Mouse (Mus musculus) neural tube, embryonic 12.5 days (tissue): ENCODE results near the gene Gprc5d. TPM values are rescaled to one million over a fixed set of nuclear protein-coding genes. Genes with fewer than 3 reads are reported as not detected.

Experiments used
- ATAC-seq: fragments of 200-750 bp; cut with Nextera tagmentation; 2 replicates; pipeline ENCODE4 v1.8.0; 2017; ENCODE audit warnings: low read depth, mild to moderate bottlenecking, moderate TSS enrichment, moderate library complexity; ENCODE audit not compliant: low FRiP score
- H3K27ac ChIP-seq: fragments of 300-500 bp; sonication (generic); 2 replicates; pipeline ENCODE4 v1.5.1; 2016
- H3K27me3 ChIP-seq: fragments of 300-500 bp; sonication (generic); replicated peaks from 2 replicates; pipeline ENCODE4 v1.6.1; 2016; ENCODE audit warnings: mild to moderate bottlenecking
- H3K36me3 ChIP-seq: fragments of 300-500 bp; sonication (generic); 2 replicates; pipeline ENCODE4 v1.6.1; 2016; ENCODE audit warnings: mild to moderate bottlenecking
- H3K4me1 ChIP-seq: fragments of 300-500 bp; sonication (generic); 2 replicates; pipeline ENCODE4 v1.6.1; 2016
- H3K4me2 ChIP-seq: fragments of 300-500 bp; sonication (generic); replicated peaks from 2 replicates; pipeline ENCODE4 v1.6.1; 2016; ENCODE audit warnings: mild to moderate bottlenecking
- H3K4me3 ChIP-seq: fragments of 300-500 bp; sonication (generic); 2 replicates; pipeline ENCODE4 v1.5.1; 2016
- H3K9ac ChIP-seq: fragments of 300-500 bp; sonication (generic); 2 replicates; pipeline ENCODE4 v1.6.1; 2016; ENCODE audit warnings: mild to moderate bottlenecking
- H3K9me3 ChIP-seq: fragments of 300-500 bp; sonication (generic); 2 replicates; pipeline ENCODE4 v1.6.1; 2016; ENCODE audit warnings: mild to moderate bottlenecking
- WGBS: fragments of 180-500 bp; shearing (Covaris S2); methylation state at CpG from one replicate; pipeline ENCODE4 v1.1.7; 2016; 5-methylcytosine and 5-hydroxymethylcytosine counted together
- polyA plus RNA-seq: library from polyadenylated mRNA; unstranded; fragments of >200 nt; fragmentation: Nextera tagmentation; extraction: Ambion mirVana; gene quantifications from 2 replicates; pipeline ENCODE4 v1.2.1, GENCODE M21; 2016

Gene Gprc5d
- polyA plus RNA-seq, 1 experiment from 2014 or later = not detected

DNA sequence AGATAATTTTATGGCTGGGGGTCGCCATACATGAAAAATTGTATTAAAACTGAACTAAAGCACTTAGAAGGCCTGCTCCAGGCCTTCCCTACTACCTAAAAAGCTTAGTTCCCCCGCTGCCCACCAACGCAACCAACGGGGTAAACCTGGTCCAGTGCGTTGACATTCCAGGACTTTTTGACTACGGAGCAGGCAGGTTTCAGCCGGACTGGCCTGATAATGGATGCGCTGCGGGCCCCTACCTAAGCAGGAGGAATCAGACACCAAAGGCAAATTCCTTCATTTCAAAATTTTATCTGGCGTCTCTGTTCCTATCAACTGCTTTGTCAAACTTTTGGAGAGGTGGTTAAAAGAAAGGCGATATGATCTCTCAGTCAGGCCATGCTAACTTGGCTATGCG, 53.5 kb downstream of the Gprc5d start:
- Histone ChIP-seq H3K36me3 (no peaks in the 10 kb centered on the region), H3K9me3 (no peaks in the 10 kb centered on the region), H3K27me3 (peaks cover 5% of the 10 kb centered on the region; the same call in 1 of the 2 replicates), H3K9ac (no peak overlapping the region), H3K27ac (no peak overlapping the region), H3K4me2 (no peak overlapping the region), H3K4me3 (no peak overlapping the region), H3K4me1 (peaks cover 24% of the 10 kb centered on the region)
- WGBS = 69% methylated on average over 12 of the region's 12 CpGs
- no peak for ATAC-seq

DNA sequence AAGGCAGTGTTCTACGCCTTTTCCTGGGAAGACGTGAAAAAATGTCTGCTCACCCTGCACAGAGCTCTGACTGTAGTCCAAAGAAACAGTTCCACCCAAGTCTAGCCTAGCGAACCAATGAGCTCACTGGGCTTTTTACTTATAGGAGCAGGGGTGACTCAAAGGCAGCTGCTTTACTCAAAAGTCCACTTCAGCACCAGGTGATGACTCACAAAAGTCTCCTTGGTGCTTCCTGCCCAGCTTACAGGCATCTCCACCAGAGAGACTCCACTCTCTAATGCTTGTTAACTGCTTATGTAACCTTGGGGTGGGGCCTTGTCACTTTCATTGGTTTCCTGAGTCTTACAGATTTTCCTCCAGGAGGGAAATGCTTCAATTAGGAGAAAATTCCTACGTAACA, 57.4 kb downstream of the Gprc5d start:
- Histone ChIP-seq H3K9ac (no peak overlapping the region), H3K27ac (no peak overlapping the region), H3K4me2 (no peak overlapping the region), H3K4me3 (no peak overlapping the region), H3K9me3 (no peaks in the 10 kb centered on the region), H3K27me3 (no peaks in the 10 kb centered on the region; the same call in 1 of the 2 replicates), H3K36me3 (no peaks in the 10 kb centered on the region), H3K4me1 (peaks cover 8% of the 10 kb centered on the region)
- 97% methylated on average over 4 of the region's 4 CpGs for WGBS
- no peak for ATAC-seq

Other genes with a start within 250 kb of the Gprc5d start
- gene Gpr19, start 219.7 kb downstream of the Gprc5d start, polyA plus RNA-seq = 33.2 and 35.7 TPM in 2 replicates
- gene Cdkn1b, start 197.9 kb downstream of the Gprc5d start, polyA plus RNA-seq = 21.0 and 24.8 TPM in 2 replicates
- 4.7 and 4.9 TPM in 2 replicates for gene Apold1, start 136.6 kb downstream of the Gprc5d start, polyA plus RNA-seq
- 90.8 and 93.0 TPM in 2 replicates for gene Ddx47, start 106.7 kb downstream of the Gprc5d start, polyA plus RNA-seq
- 2.5 and 3.3 TPM in 2 replicates for gene Gprc5a, start 52.6 kb downstream of the Gprc5d start, polyA plus RNA-seq
- gene Fam234b, start 79.7 kb upstream of the Gprc5d start, polyA plus RNA-seq = 53.9 and 57.9 TPM in 2 replicates
- 5.2 and 7.1 TPM in 2 replicates for gene Hebp1, start 79.7 kb upstream of the Gprc5d start, polyA plus RNA-seq
- gene Gsg1, start 136.1 kb upstream of the Gprc5d start, polyA plus RNA-seq = 0.44 and 0.78 TPM in 2 replicates
- gene Pbp2, start 192.1 kb upstream of the Gprc5d start, polyA plus RNA-seq = 0.20 TPM in 1 of 2 replicates, not detected in the other
- gene Emp1, start 244.3 kb upstream of the Gprc5d start, polyA plus RNA-seq = 12.3 and 12.7 TPM in 2 replicates